Mouse (Mus musculus): ENCODE data around the gene Mov10l1.
A peak's percentile ranks its signal among the peaks of the same experiment; 100 is the strongest.

DNA sequence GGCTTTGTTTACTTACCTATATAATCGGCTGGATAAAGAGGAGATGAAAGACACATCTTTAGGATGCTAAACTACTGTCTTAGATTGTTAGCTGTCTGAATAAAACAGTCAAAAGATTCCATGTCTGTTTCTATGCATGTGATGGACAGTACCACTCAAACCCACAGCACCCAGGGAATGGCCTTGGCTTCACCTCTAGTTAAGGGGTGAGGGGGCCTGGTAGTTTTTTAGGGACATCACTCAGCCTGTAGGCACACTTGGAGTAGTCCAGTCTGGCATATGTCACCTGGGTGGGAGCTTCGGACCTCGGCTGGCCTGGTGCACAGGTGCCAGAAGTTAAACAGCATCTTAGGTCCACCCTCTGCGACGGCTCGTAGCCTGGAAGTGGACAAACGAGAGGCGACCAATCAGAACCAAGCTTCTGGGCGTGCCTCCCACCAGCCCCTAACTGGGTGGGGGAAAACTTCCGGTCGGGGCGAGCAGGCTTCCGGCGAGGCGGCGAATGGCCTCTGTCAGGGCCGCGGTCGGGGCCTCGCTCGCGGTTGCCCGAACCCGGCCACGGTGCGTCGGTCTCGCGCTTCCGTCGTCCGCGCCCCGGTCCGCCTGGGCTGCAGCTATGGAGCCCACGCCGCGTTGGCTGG, 106.0 kb downstream of the Mov10l1 start, which contains the start of gene Selenoo:
- TF ChIP-seq CTCF (IDR thresholded peaks at IDR 0.05; ENCODE audit: control insufficient read depth, insufficient read depth, insufficient read length) (no peak), MAX (IDR thresholded peaks at IDR 0.05) (peak; percentile 25)

All from C2C12 (cell line).